Mouse (Mus musculus) ES-Bruce4 (cell line): ENCODE data around the gene Fbxo22. TPM values are rescaled to one million over a fixed set of nuclear protein-coding genes. Genes with fewer than 3 reads are reported as not detected.

ENCODE experiments used
- H3K27ac ChIP-seq: 2 replicates; pipeline ENCODE4 v1.5.1; 2012; ENCODE audit warnings: low read length, inconsistent platforms; ENCODE audit not compliant: insufficient read depth
- H3K27me3 ChIP-seq: 2 replicates; pipeline ENCODE4 v1.6.1; 2012; ENCODE audit warnings: mild to moderate bottlenecking, low read length, inconsistent platforms; ENCODE audit not compliant: control insufficient read depth, poor library complexity, insufficient read depth, severe bottlenecking
- H3K36me3 ChIP-seq: 2 replicates; pipeline ENCODE4 v1.6.1; 2012; ENCODE audit warnings: inconsistent platforms, mild to moderate bottlenecking, low read length, moderate library complexity; ENCODE audit not compliant: control insufficient read depth, poor library complexity, insufficient read depth, severe bottlenecking
- H3K4me1 ChIP-seq: one replicate; pipeline ENCODE4 v1.8.1; 2011; ENCODE audit warnings: low read length; ENCODE audit not compliant: control insufficient read depth, insufficient read depth
- H3K4me3 ChIP-seq: 2 replicates; pipeline ENCODE4 v1.5.1; 2011; ENCODE audit warnings: low read depth, mild to moderate bottlenecking, low read length
- H3K9ac ChIP-seq: 2 replicates; pipeline ENCODE4 v1.6.1; 2012; ENCODE audit warnings: low read depth, mild to moderate bottlenecking, inconsistent platforms; ENCODE audit not compliant: poor library complexity, severe bottlenecking
- H3K9me3 ChIP-seq: replicated peaks from 2 replicates; pipeline ENCODE4 v1.6.1; 2012; ENCODE audit warnings: mild to moderate bottlenecking, low read length, inconsistent platforms; ENCODE audit not compliant: control insufficient read depth, poor library complexity, insufficient read depth, severe bottlenecking
- CTCF ChIP-seq: IDR thresholded peaks from one replicate; pipeline ENCODE4 v1.8.1; 2011; ENCODE audit warnings: low read depth, low read length
- EP300 ChIP-seq: IDR thresholded peaks from 2 replicates; pipeline ENCODE4 v1.6.1; 2011; ENCODE audit warnings: low read depth, low read length; ENCODE audit not compliant: insufficient read depth
- POLR2A ChIP-seq: IDR thresholded peaks from one replicate; pipeline ENCODE4 v1.8.1; 2011; ENCODE audit warnings: low read length; ENCODE audit not compliant: insufficient read depth
- polyA plus RNA-seq: library from polyadenylated mRNA; stranded (reverse); fragments of >200 nt; gene quantifications from 2 replicates; pipeline ENCODE4 v1.2.4, GENCODE M21; 2011; ENCODE audit warnings: low read depth; ENCODE audit not compliant: missing spikeins, insufficient read depth, insufficient read length

Fbxo22 gene
- polyA plus RNA-seq, 1 experiment, result 102 TPM

DNA sequence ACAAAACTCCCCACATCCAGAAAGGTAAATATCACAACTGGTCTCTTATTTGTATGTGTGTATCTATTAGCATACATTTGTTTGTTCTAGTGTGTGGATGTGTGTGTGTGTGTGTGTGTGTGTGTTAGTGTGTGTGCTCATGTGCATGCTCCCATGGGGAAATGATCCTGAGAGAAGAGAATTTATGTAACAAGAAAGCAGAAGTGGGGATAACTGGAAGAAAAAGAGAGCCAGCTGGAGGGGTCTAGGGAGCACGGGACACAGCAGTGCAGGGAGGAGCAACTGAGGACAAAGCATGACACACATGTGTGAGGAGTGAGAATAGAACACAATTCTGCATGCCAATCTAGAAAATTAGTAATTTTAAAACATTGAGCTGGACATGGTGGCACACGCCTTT, 48.4 kb downstream of the Fbxo22 start:
- H3K36me3 ChIP-seq, result no peaks in the 10 kb centered on the region
- no peaks in the 10 kb centered on the region for H3K4me1 ChIP-seq
- no peaks in the 10 kb centered on the region for H3K27me3 ChIP-seq
- no peak overlapping the region for H3K27ac ChIP-seq
- no peak for TF ChIP-seq POLR2A
- no peak for TF ChIP-seq CTCF
- no peak for TF ChIP-seq EP300
- no peak overlapping the region for H3K4me3 ChIP-seq
- H3K9ac ChIP-seq, result no peak overlapping the region
- no peaks in the 10 kb centered on the region for H3K9me3 ChIP-seq

DNA sequence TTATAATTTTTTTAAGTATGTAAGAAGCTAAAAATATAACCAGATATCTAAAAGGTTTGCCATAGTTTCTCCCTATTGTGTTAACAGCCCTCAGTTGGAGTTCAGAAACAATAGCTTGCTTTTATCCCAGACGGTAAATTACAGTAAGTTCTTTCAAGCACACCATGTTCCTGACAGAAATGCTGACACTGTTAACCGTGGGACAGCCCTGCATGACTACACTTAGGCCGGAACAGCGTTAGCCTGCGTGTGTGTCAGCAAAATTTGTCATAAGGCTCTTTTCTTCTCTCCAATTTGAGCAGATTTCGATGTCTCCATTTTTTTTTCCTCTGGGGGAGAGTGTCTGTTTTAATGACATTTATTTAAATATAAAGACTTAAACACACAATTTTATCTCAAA, 51.0 kb downstream of the Fbxo22 start:
- no peaks in the 10 kb centered on the region for H3K36me3 ChIP-seq
- no peak overlapping the region for H3K27ac ChIP-seq
- no peak overlapping the region for H3K9ac ChIP-seq
- H3K27me3 ChIP-seq, result no peaks in the 10 kb centered on the region
- no peaks in the 10 kb centered on the region for H3K9me3 ChIP-seq
- TF ChIP-seq EP300 (no peak), POLR2A (no peak), CTCF (no peak)
- no peaks in the 10 kb centered on the region for H3K4me1 ChIP-seq
- no peak overlapping the region for H3K4me3 ChIP-seq

DNA sequence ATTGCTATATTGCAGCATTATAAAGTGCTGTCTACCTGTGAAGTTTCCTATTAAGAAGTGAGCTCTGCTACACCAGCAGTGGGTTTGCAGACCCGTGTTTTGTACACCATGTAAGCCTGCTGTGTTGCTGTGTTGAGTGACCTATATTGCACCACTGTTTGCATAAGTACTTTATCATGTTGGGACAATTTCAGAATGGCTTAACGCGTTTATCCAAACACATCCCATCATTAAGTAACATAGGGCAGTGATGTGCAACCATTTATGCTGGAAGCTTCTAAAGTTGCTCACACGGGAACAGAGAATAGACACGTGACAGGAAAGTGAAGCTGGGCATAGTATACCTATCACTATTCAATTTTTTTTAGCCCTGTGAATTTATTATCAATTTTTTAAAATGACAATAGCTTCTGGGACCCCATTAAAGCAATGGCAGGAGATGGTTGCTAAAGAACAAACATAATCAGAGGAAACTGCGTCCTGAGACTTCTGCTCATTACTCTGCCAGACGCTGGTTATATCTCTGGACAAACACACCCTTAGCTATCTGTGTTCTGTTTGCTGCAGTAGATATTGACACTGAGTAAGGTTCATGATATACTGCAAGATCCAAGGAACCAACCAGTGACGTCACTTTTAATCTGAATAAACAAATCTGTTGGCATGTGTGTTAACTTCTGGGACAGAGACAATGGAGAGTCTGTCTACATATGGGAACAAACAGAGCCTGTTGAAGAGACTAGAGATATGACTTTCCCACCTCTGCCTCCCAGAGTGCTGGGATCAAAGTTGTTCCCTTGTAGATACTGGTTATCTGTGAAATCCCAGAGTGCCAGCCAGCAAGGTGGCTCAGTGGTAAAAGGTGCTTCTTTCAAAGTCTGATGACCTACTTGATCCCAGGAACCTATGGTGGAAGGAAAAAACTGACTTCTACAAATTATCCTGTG, 55.9 kb downstream of the Fbxo22 start:
- no peak for TF ChIP-seq CTCF
- no peak for TF ChIP-seq POLR2A
- TF ChIP-seq EP300, result no peak
- Histone ChIP-seq H3K4me3 (no peak overlapping the region), H3K36me3 (no peaks in the 10 kb centered on the region), H3K9me3 (no peaks in the 10 kb centered on the region), H3K27me3 (no peaks in the 10 kb centered on the region), H3K4me1 (no peaks in the 10 kb centered on the region), H3K9ac (no peak overlapping the region), H3K27ac (no peak overlapping the region)

DNA sequence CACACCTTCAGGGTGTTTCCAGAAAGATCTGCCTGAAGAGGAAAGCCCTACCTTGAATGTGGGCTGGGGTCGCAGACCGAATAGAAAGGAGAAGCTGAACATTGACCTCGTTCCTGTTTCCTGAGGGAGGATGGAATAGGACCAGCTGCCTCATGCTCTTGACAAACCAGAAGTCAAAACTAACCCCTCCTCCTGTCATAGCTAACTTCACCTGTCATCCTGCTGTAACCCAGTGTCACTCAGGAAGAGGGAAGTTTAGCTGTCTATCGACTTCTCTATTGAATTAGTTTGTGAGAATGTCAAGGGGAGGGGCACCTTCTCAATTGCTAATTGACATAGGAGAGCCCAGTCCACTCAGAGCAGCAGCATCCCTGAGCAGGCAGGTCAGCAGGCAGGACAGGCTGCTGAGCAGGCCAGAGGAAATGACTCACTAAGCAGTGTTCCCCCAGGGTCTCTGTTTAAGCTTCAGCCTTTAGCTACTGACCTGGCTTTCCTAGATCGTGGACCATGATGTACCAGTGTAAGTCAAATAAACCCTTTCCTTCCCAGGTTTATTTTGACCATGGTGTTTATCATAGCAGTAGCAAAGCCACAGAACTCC, 63.3 kb downstream of the Fbxo22 start:
- TF ChIP-seq CTCF (no peak), POLR2A (no peak), EP300 (no peak)
- no peak overlapping the region for H3K27ac ChIP-seq
- H3K9me3 ChIP-seq, result no peaks in the 10 kb centered on the region
- no peaks in the 10 kb centered on the region for H3K4me1 ChIP-seq
- H3K4me3 ChIP-seq, result no peak overlapping the region
- no peaks in the 10 kb centered on the region for H3K27me3 ChIP-seq
- no peak overlapping the region for H3K9ac ChIP-seq
- no peaks in the 10 kb centered on the region for H3K36me3 ChIP-seq

DNA sequence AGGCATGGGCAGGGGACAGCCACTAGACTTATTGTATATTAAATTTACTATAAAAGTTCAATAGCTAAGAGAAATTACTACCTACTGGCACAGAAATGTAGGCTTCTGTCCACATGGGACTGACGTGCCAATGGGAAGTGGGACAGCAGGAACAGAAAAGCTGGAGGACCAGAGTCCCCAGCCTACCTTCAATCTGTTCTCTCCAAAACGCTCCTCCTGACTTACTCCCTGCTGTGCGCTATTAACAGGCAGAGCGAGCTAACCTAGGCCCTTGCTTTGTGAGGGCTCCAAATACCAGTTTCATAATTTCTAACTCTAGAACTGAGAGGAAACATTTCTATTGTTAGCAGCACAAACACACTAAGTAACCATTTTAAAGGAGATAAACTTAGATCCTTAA, 65.2 kb downstream of the Fbxo22 start:
- Histone ChIP-seq H3K36me3 (no peaks in the 10 kb centered on the region), H3K9me3 (no peaks in the 10 kb centered on the region), H3K27ac (no peak overlapping the region), H3K4me1 (no peaks in the 10 kb centered on the region), H3K4me3 (no peak overlapping the region), H3K27me3 (no peaks in the 10 kb centered on the region), H3K9ac (no peak overlapping the region)
- TF ChIP-seq POLR2A, result no peak
- TF ChIP-seq EP300, result no peak
- TF ChIP-seq CTCF, result no peak

Other genes starting within 250 kb of the Fbxo22 start
- gene Chrna5, start 228.0 kb upstream of the Fbxo22 start, polyA plus RNA-seq, result 0.55 and 1.2 TPM in 2 replicates
- gene Chrna3, start 182.4 kb upstream of the Fbxo22 start, polyA plus RNA-seq, result not detected in 2 replicates
- gene Chrnb4, start 160.1 kb upstream of the Fbxo22 start, polyA plus RNA-seq, result 0.79 and 1.8 TPM in 2 replicates
- gene Ube2q2, start 60.1 kb upstream of the Fbxo22 start, polyA plus RNA-seq, result 59.6 and 72.4 TPM in 2 replicates
- gene Nrg4, start 117.9 kb downstream of the Fbxo22 start, polyA plus RNA-seq, result 1.8 and 2.8 TPM in 2 replicates
- 0.36 and 1.1 TPM in 2 replicates for gene Tmem266, start 118.0 kb downstream of the Fbxo22 start, polyA plus RNA-seq